Mouse (Mus musculus): ENCODE measurements at regions not wholly inside any gene's neighbourhood (a gene's known extent, or its start where the extent isn't known, plus 50 kb on each side); places are given as distances from the start of the nearest gene placed in this dataset.

- TF ChIP-seq POLR2A (IDR thresholded peaks at IDR 0.05; ENCODE audit: borderline replicate concordance, control insufficient read depth, low read depth, low read length): no peak
- TF ChIP-seq CTCF (IDR thresholded peaks at IDR 0.05; ENCODE audit: control insufficient read depth, insufficient read depth, low read length): no peak
These were observed 672.5 kb downstream of the Zfp706 start for GRCm38 (mm10) chr15:36335116-36335515.

Data from bone marrow, adult 2 months (tissue).